Mouse (Mus musculus): ENCODE measurements at regions not wholly inside any gene's neighbourhood (a gene's known extent, or its start where the extent isn't known, plus 50 kb on each side); places are given as distances from the start of the nearest gene placed in this dataset.

DNA sequence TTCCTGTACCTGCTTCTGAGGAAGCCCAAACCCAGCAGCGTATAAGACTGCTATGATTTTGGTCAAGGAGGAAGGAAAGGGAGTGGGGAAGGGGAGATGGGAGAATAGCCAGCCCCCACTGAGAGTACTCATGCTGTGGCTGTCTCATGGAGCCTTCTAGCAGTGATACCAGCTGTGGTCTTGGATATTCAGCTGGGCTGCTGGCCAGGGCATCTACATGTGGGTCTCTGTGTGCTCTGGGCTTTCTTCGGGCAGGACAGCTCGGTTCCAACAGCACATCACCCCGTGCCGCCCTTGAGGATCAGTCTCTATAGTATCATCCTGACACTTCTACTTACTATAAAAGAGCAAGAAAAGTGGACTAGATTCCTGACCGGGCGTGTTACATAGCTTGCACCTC lies 90.6 kb upstream of the Dapk1 start:
- no peak for DNase-seq (ENCODE audit: low read depth, low spot score)

DNA sequence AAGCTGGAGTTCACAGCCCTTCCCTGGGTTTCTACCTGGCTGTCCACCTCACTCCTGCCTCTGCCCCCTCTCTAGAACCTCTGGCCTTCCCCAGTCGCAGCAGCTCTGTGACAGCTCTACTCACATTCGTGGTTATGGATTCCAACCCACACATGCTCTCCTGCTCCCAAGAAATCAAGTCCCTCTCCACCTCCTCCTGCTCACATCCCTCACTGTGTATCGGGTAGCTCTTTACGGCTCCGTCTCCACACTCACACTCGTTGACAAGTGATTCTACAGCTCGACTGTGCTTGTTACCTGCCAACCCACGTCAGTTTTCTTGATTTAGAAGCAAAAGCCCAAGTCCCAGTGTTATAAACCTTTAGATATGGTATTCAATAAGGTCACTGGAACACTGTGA lies 90.1 kb upstream of the Dapk1 start:
- DNase-seq (ENCODE audit: low read depth, low spot score) = peak; percentile 64

DNA sequence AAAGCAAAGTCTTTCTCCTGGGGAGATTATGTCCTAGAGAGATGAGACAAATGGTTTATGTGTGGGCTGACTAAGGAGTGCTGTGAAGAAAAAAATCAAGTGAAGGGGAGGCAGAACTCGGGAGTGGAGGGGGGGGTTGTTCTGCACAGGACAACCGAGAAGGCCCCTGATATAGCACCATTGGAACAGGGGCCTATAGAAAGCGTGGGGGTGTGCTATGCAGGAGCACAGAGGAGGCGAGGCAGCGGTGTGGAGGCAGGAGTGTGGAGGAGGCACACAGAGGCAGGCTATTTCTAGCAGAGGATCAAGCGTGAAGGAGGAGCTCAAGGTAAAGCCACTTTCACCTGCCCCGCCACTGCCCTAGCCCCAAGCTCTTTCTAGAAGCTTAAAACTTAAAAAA lies 88.0 kb upstream of the Dapk1 start:
- peak; percentile 57 for DNase-seq (ENCODE audit: low read depth, low spot score)

DNA sequence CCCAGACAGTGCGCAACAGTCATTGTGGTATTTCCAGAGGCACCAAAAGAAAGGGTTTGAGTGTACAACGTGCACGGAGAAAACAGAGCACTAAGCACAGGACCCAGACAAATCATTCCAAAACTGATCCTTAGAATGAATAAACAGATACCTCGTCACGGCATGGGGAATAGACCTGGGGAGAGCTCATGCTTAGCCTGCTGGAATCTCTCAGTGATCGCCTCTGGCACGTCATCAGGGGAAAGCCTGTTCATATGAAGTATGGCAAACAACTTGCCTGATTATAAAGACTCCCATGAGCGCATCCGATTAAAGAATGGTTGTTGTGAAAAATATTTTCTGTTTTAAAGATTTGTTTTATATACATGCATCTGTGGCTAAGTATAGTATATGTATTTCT lies 86.9 kb upstream of the Dapk1 start:
- no peak for DNase-seq (ENCODE audit: low read depth, low spot score)

DNA sequence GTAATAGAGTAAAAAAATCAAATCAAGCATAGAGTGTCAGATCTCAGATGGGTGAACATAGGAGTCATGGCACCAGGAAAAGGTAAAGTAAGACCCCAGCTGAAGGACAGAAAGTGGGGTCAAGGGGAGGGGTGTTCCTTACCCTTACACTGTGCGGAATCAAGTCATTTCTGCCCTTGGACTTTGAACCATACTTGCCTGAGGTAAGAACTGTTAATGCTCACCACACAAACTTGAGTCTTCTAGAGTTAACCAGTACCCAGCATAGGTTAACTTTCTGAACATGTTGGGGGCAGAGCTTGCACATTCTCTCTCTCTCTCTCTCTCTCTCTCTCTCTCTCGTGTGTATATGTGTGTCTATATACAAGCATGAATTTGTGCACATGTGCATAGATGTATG lies 83.7 kb upstream of the Dapk1 start:
- no peak for DNase-seq (ENCODE audit: low read depth, low spot score)

DNA sequence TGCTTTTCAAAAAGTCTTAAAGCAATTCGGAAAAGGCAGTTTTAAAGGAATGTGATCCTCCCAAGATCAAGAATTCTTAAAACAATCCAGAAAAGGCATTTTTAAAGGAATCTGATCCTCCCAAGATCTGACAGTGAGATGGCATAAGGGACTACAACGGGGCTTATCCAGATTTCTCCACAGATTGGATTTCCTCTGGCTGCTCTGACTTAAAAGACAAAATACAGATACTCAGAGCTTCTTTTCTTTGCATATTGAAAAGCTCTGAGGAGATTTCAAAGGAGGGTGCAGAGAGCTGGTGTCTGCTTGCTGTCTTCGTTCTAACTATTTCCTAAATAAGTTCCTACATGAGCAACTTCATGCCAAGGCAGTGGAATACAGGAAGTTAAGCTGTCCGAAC lies 82.0 kb upstream of the Dapk1 start:
- peak; percentile 36 for DNase-seq (ENCODE audit: low read depth, low spot score)

DNA sequence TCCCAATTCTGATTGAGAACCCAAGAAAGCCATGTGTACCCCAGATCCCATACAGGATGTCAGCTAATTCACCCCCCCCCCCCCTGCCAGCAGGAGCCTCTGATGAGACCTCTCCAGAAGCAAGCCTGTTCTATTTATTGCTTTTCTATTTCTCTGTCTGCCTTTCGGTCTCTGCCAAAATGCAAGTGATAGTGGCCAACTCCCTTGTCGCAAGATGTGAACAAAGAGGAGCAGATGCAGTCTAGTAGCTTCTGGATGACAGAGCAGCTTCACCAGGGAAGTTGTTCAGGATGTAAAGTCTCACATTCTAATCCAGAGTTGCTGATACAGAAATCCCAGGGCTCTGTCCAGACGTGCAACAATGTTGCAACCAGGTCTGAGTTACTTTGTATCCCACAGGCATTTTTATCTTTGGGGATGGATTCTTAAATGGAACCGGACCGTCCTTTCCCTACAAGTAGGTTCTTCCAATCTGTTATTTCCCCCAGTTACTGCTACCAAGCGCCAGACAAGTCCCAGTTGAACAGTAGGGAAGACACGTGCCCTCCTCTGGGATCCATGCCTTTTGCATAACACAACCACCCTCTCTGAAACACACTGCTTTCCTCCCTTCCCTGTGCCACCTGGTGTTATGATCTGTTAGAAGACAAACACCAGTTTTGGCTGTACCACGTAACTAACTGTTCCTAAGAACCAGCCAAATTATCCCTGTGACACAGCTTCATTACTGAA lies 78.9 kb upstream of the Dapk1 start:
- peak; percentile 91 for DNase-seq (ENCODE audit: low read depth, low spot score)

DNA sequence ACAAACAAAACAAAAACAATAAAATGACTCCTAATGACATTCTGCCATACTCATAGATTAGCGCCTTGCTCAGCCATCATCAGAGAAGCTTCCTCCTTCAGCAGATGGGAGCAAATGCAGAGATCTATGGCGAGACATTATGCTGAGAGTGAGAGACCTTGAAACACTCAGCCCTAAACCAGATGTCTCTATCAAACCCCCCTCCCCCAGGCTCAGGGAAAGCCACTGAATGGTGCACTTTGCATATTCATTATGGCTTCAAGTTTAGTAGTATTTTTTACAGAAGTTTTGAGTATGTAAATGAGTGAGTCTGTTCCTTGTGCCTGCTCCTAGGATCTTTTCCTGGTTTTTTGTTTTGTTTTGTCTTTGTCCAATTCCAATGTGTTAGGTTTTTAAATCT lies 73.9 kb upstream of the Dapk1 start:
- DNase-seq (ENCODE audit: low read depth, low spot score) = no peak

DNA sequence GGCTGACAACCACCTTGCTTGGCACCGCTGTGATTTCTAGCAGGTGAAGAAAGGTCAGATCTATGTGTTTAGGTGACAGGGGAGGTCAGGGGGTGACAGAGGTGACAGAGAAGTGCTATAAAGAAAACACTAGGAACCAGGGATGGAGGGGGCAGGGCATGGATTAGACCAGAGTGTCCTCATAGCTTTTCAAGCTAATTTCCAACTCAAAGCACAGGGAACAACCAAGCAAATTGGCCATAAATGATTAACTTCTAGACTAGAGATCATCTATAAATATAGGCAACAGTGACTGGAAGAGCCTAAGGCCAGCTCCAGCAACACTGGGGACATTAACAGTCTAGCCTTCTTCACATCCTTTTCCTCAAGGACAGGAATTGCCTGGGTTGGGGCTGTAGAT lies 72.9 kb upstream of the Dapk1 start:
- no peak for DNase-seq (ENCODE audit: low read depth, low spot score)

DNA sequence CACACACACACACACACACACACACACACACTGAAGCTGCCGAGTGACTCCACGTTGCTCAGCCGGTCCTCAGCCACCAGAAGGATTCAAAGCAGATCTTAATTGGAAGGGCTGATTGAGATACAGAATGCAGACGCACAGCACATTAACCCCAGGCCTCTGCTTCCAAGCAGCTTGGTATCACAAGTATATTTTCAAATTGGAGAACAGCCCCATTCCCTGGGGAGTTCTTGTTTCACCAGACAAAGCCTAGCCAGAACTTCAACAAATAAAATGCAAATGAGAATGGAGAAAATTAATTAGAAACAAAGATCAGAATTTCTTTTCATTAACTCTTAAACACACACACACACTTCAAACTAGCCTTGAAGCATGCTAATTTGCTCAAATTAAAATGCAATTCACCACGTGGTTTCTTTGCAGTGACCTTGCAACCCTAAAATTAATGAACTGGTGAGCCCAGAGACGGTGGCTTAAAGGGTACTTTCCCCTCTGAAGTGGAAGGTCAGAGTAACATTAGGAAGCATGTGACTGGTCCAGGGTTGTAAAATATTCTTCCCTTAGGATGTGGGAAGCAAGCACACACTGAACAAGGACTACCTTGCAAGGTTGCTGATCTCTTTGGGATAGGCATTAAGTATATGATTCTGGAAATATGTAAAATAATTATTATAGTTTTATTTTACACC lies 72.2 kb upstream of the Dapk1 start:
- peak; percentile 23 for DNase-seq (ENCODE audit: low read depth, low spot score)

DNA sequence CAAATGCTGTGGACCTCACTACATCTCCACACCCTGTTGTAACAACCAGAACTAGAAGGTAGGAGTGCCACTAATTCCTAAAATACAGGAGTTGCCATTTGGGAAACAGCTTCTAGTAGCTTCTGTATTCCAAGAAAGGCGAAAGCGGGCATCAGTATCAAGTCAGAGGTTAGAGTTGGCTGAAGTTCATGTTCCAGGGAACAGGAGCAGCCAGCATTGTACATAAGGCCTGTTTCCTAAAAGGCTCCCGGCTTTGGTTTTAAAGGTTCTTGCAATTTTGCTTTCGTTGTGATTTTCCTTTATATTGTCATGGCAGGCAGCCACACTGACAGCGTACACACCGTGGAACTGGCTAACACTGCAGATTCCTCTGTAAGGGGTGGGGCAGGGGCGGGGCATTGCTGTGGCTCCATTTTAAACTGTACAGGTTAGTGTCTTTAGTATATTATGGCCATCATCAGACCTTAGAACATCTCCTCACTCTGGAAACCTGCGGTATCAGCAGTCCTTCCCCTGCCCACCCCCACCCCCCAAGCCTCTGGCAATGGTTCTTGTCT lies 67.8 kb upstream of the Dapk1 start:
- DNase-seq (ENCODE audit: low read depth, low spot score) = no peak

DNA sequence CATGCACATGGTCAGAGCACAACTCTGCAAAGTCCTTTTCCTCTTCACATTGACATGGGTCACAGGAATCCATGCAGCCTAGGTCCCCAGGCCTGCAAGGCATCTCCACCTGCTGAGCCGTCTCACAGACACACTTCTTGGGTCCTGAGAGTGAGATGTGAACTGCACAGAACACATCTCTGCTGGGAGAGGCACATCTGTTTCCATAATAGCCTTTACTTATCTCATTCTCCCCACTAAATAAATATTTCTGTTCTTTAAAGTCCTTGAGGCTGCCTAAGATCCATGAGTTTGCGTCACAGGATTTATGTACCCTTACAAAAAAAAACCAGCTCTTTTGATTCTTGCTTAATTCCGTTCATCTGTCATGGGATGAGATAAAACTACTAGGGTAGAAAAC lies 67.2 kb upstream of the Dapk1 start:
- DNase-seq (ENCODE audit: low read depth, low spot score) = no peak

DNA sequence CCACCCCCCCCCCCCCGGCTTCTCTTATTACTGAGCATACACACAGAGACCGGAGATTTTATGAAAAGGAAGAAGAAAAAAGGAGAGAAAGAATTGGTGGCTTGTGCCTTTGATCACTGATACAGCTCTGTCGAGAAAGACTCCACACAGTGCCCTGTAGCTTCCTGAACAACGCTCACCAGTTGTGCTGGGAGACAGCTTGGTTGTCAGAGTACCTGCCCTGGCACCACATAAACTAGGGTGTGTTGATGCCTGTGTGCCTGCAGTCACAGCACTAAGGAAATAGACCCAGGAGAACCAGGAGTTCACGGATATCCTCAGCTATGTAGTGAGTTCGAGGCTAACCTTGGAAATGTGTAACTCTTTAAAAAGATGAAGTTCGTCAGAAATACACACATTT lies 66.7 kb upstream of the Dapk1 start:
- no peak for DNase-seq (ENCODE audit: low read depth, low spot score)

DNA sequence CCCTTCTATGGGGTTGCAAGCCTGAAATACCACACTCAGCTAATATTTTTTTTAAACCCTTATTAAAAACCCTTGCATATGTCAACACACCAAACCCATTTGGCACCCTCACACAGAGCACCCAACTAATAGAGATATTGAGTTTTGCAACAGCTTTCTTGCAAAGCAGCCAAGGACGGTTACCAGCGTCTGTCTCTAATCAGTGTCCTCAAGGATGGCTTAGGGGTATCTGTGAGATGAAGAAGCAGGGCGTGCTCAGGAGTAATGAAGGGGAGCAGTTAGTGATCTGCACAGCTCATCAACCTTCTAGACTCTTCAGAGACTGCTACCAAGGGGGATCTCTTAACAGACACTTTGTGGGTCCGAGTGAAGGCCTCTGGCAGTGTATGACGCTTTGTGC lies 65.0 kb upstream of the Dapk1 start:
- DNase-seq (ENCODE audit: low read depth, low spot score) = no peak

DNA sequence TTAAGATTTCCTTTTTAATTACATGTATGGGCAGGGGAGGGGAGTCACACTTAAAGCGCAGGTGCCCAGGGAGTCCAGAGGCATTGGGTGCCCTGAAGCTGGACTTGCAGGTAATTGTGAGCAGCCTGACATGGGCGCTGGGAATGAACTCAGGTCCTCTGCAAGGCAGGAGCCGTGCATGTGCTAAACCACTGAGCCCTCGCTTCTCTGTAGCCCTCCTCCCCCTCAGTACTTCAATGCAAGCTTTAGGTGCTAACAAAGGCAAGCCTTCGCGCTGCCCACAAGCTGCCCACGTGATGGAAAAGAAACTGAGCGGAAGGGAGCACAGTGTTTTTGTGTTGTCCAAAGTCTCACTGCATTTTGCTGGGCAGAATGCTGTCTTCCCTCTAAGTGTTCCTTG lies 63.6 kb upstream of the Dapk1 start:
- DNase-seq (ENCODE audit: low read depth, low spot score) = peak; percentile 39

DNA sequence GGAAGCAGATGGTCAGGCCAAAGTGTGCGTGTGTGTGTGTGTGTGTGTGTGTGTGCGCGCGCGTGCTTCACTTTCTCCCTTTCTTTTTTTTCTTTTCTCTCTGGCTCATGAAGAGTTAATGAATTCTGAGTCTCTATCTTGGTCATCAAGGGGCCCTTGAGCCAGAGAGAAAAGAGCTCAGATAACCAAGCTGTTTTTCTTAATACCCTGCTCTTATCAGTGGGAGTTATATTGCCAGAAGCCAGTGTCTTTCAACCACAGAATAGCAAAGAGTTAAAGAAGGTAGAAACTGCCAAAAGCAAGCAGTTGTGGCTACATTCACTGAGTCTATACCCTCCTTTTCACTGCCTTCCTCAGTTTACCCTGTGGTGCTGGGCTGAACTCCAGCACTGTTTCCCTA lies 60.6 kb upstream of the Dapk1 start:
- no peak for DNase-seq (ENCODE audit: low read depth, low spot score)

DNA sequence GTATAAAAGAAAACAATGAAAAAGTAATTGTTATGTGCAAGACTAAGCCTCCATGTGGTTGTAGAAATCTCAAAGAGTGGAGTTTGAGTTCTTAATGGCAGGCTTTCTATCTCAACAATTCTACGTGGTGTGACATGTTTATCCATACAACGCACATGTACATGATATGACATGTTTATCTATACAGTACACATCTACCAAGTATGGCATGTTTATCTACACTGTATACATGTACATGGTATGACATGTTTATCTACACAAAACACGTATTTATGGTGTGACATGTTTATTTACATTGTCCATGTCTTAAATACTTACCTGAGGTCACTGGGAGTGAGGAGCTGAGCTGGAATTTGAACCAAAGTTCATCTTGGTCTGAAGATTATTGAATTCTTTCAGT lies 57.4 kb upstream of the Dapk1 start:
- no peak for DNase-seq (ENCODE audit: low read depth, low spot score)

DNA sequence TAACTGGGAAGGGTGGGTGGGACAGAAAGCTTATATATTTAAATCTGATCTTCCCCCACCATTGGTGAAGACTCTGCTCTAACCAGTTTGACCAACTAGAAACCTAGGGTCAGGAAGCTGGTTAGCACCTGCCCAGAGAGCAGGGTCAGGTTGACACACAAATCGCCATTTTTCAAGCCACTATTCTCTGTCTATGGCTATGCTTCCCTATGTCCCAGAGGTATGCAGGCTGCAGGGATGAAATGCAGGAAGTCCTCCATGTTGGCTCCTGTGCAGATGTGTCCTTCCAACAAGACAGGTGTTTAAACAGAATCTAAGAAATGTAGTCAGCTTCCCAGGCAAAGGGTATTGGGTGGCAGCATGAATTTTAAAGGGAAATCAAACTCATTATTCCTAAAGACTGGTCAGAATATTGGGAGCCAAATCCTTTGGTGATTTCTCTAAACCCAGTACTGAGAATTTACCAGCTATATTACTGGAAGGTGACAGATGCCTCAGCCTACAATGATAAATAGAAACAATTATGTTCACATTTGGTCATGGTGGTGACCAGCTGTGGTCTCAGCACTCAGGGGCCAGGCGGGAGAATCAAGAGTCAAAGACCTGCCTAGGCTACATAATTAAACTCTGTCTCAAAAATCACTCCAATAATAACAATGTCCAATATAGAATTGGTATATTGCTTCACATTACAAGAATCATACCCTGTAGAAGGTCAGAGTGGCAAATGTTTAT lies 55.6 kb upstream of the Dapk1 start:
- no peak for DNase-seq (ENCODE audit: low read depth, low spot score)
